Mouse (Mus musculus) spleen, adult 2 months (tissue): ENCODE data around the gene Tgoln1. TPM values are rescaled to one million over a fixed set of nuclear protein-coding genes. Genes with fewer than 3 reads are reported as not detected.
A peak's percentile ranks its signal among the peaks of the same experiment; 100 is the strongest.

Source experiments
- DNase-seq, 2 experiments: peaks; one replicate each; pipeline versions ENCODE4 v3.0.0 to v3.0.0-alpha.2; 2012 to 2021; ENCODE audit warnings: low spot score in 2 of 2, low read depth in 1 of 2
- H3K27ac ChIP-seq: fragments of 200-500 bp; 2 replicates; pipeline ENCODE4 v1.5.1; 2012; ENCODE audit warnings: low read length, inconsistent platforms; ENCODE audit not compliant: insufficient read depth
- H3K27me3 ChIP-seq: fragments of 200-500 bp; 2 replicates; pipeline ENCODE4 v1.6.1; 2012; ENCODE audit warnings: mild to moderate bottlenecking, moderate library complexity, low read length, inconsistent platforms; ENCODE audit not compliant: control insufficient read depth, insufficient read depth
- H3K36me3 ChIP-seq: fragments of 200-500 bp; 2 replicates; pipeline ENCODE4 v1.6.1; 2012; ENCODE audit warnings: mild to moderate bottlenecking, low read length, inconsistent platforms; ENCODE audit not compliant: control insufficient read depth, insufficient read depth
- H3K4me1 ChIP-seq: fragments of 200-500 bp; 2 replicates; pipeline ENCODE4 v1.6.1; 2011; ENCODE audit warnings: inconsistent platforms; ENCODE audit not compliant: control insufficient read depth, insufficient read depth, insufficient read length
- H3K4me3 ChIP-seq: fragments of 200-500 bp; 2 replicates; pipeline ENCODE4 v1.5.1; 2011; ENCODE audit warnings: mild to moderate bottlenecking, inconsistent platforms; ENCODE audit not compliant: insufficient read depth, insufficient read length; ENCODE audit errors: extremely low read depth
- CTCF ChIP-seq: fragments of 200-500 bp; IDR thresholded peaks from 2 replicates; pipeline ENCODE4 v1.5.1; 2011; ENCODE audit warnings: mild to moderate bottlenecking, inconsistent platforms; ENCODE audit not compliant: insufficient read depth, insufficient read length, insufficient replicate concordance; ENCODE audit errors: extremely low read depth
- POLR2A ChIP-seq: fragments of 200-500 bp; IDR thresholded peaks from 2 replicates; pipeline ENCODE4 v1.6.1; 2011; ENCODE audit warnings: low read depth, low read length, inconsistent platforms
- WGBS: fragments of 180-500 bp; shearing (Covaris S2); methylation state at CpG from one replicate; pipeline ENCODE4 v1.1.7; 2018; 5-methylcytosine and 5-hydroxymethylcytosine counted together
- polyA plus RNA-seq: library from polyadenylated mRNA; depleted of rRNA; stranded (reverse); fragments of >200 nt; gene quantifications from 2 replicates; pipeline ENCODE4 v1.2.3, GENCODE M21; 2012

Gene Tgoln1
- polyA plus RNA-seq, 1 experiment, result 14.9 TPM

DNA sequence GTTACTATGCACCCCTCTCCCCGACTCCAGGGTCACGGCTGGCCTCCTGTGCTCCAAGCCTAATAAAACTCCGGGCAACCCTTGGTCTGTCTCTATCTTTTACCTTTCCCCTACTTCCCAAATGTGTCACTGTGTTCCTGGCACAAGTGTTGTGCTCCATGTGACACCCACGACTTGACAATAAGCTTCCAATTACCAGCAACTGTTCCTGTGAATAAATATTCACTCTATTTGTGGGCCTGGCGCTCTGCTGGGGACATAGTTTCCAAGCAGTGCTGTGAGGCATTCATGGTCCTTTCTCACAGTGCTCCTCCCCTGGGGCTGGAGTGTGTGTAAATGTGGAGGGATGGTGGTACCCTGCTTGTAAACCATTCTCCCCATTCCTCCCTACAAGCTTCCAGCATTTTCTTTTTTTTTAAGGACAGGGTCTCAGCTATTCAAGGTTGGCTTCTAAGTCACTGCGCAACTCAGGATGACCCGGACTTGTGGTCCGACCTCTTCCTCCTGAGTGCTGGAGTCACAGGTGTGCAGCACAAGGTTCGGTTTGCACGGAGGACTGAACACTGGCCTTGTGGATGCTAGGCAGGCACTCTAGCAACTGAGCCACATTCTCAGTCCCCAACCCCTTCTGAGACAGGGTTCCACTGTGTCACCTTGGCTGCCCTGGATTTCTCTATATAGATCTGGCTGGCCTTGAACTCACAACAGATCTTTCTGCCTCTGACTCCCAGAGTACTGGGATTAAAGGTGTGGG lies 46.0 kb downstream of the Tgoln1 start:
- Histone ChIP-seq H3K4me1 (no peaks in the 10 kb centered on the region), H3K4me3 (no peak overlapping the region), H3K27ac (no peak overlapping the region), H3K27me3 (no peaks in the 10 kb centered on the region), H3K36me3 (peaks cover 11% of the 10 kb centered on the region)
- DNase-seq, result no peak
- no peak for TF ChIP-seq CTCF
- no peak for TF ChIP-seq POLR2A
- 93% methylated on average over 10 of the region's 10 CpGs for WGBS

DNA sequence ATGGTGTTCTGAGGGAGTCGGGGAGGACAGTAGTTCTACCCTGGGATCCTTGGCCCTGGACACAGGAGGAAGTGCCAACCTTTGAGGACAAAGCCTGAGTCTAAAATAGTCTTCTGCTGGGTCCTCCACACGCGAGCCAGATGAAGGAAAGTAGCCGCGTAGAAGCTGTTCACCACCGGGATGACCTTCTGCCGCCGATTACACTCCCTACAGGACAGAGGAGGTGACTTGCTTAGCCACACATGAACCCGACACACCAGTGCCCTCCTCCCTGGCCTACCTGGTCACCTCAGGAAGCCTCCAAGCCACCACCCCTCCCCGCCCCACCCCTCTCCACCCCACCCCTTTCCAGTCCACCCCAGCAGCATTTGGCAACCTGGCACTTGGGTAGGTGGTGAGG lies 48.1 kb downstream of the Tgoln1 start:
- TF ChIP-seq POLR2A (no peak), CTCF (no peak)
- H3K4me3 ChIP-seq, result no peak overlapping the region
- no peaks in the 10 kb centered on the region for H3K27me3 ChIP-seq
- H3K4me1 ChIP-seq, result no peaks in the 10 kb centered on the region
- no peak for DNase-seq
- H3K27ac ChIP-seq, result no peak overlapping the region
- H3K36me3 ChIP-seq, result peaks cover 5% of the 10 kb centered on the region
- WGBS, result 90% methylated on average over 10 of the region's 10 CpGs

DNA sequence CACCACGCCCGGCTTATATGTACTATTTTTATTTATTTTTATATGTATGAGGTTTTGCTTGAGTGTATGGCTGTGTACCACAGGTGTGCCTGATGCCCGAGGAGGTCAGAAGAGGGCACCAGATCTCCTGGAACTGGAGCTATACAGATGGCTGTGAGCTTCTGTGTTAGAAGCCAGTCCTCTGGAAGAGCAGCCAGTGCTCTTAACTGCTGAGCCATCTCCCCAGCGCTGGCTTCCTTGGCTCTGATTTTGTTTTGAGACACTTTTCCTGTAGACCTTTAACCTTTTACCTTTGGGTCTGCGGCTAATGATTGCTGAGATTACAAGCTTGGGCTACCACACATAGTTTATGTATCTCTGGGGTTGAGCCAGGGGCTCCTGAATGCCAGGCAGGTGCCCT lies 49.3 kb downstream of the Tgoln1 start:
- no peak for DNase-seq
- 89% methylated on average over 5 of the region's 5 CpGs for WGBS
- no peaks in the 10 kb centered on the region for H3K27me3 ChIP-seq

DNA sequence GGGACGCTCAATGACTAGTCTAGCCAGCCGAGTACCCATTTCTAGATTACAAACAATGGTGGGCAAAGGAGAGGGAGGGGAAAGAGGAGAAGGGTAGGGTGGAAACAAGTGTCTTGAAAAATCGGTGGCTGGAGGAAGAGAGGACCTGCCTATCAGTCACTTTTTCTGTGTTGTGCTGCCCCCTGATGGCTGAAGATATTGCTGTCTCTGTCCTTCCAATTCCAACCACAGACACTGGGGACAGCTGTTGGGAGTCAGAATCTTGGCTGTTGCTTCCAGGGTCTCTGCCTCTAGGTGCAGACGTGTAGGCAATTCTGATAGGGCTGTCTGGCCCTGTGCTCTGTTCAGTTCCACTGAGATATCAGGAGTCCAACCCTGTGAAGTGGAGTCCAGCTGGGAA lies 50.8 kb downstream of the Tgoln1 start:
- peak; percentile 69 to 83 for DNase-seq
- WGBS, result 7% methylated on average over 4 of the region's 4 CpGs
- H3K4me3 ChIP-seq, result no peak overlapping the region

More for the DNA sequence above, 49.3 kb downstream of the Tgoln1 start:
- no peak overlapping the region for H3K4me3 ChIP-seq
- no peak for TF ChIP-seq POLR2A
- TF ChIP-seq CTCF, result no peak
- no peak overlapping the region for H3K27ac ChIP-seq
- no peaks in the 10 kb centered on the region for H3K4me1 ChIP-seq
- peaks cover 10% of the 10 kb centered on the region; the same call in 1 of the 2 replicates for H3K36me3 ChIP-seq

DNA sequence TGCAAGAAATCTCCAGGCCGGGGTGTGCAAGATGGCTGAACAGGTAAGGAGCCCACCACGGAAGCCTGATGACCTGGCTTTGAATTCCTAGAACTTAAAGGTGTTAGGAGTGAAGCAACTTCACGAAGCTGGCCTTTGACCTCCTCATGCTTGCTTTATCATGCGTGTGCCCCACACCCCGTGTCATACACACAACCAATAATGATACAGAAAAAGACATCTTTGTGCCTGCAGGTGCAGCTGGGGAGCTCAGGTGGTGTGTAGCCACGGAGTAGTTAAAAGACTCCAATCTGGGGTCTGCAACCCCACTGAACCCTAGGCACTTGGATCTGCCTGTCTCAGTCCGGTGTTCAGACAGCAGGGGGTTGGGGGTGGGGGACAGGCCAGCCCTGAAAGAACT lies 51.3 kb downstream of the Tgoln1 start:
- Histone ChIP-seq H3K4me1 (no peaks in the 10 kb centered on the region), H3K4me3 (no peak overlapping the region), H3K36me3 (peaks cover 23% of the 10 kb centered on the region), H3K27ac (no peak overlapping the region), H3K27me3 (no peaks in the 10 kb centered on the region)
- WGBS, result 84% methylated on average over 7 of the region's 7 CpGs
- no peak for TF ChIP-seq POLR2A
- TF ChIP-seq CTCF, result no peak
- no peak for DNase-seq

More for the DNA sequence above, 50.8 kb downstream of the Tgoln1 start:
- TF ChIP-seq CTCF (peak; percentile 83; the same call in 1 of the 2 replicates), POLR2A (no peak)
- H3K27me3 ChIP-seq, result no peaks in the 10 kb centered on the region
- peaks cover 19% of the 10 kb centered on the region for H3K36me3 ChIP-seq
- H3K27ac ChIP-seq, result no peak overlapping the region
- H3K4me1 ChIP-seq, result no peaks in the 10 kb centered on the region

DNA sequence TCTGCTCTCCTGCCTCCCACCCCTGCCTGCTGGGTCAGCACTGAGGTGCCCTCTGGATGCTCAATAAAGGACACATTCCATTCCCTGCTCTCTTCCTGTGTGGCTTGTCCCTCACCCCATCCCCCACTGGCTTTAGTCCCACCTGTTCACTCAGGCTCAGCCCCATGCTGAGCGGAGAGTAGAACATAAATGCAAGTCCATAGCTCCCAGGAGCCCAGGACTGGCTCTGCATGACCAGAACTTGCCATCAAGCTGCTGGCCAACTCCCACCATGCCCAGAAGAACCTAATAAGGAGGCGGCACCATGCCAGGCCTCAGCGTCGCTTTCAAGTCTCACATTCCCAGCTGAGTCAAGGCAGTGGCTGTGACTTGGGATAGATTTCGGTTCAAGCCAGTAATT lies 53.9 kb downstream of the Tgoln1 start:
- peaks cover 29% of the 10 kb centered on the region for H3K36me3 ChIP-seq
- TF ChIP-seq CTCF, result no peak
- TF ChIP-seq POLR2A, result no peak
- 94% methylated on average over 5 of the region's 5 CpGs for WGBS
- DNase-seq, result no peak
- no peak overlapping the region for H3K4me3 ChIP-seq
- H3K27ac ChIP-seq, result no peak overlapping the region
- no peaks in the 10 kb centered on the region for H3K27me3 ChIP-seq
- no peaks in the 10 kb centered on the region for H3K4me1 ChIP-seq

DNA sequence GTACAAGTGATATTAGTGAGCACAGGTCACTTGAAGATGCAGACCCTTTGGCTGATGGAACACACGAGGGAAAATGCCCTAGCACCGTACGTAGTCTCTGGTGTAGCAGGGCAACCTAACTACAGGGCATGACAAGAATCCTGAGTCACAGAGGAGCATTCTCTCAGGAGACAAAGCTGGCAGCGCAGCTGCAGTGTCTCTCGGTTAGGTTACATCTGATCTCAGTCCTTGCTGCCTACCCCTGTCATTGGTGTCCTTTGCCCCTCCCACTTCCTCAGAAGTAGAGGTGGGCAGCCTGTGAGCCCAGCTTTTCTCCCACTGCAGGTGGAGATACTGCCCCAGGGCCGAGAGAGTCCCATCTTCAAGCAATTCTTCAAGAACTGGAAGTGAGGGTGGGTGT lies 54.3 kb downstream of the Tgoln1 start:
- no peaks in the 10 kb centered on the region for H3K4me1 ChIP-seq
- no peak overlapping the region for H3K27ac ChIP-seq
- WGBS, result 73% methylated on average over 6 of the region's 6 CpGs
- H3K27me3 ChIP-seq, result no peaks in the 10 kb centered on the region
- TF ChIP-seq POLR2A (no peak), CTCF (no peak)
- H3K36me3 ChIP-seq, result peaks cover 30% of the 10 kb centered on the region
- no peak for DNase-seq
- no peak overlapping the region for H3K4me3 ChIP-seq
